Mouse (Mus musculus) ES-Bruce4 (cell line): ENCODE results near the gene OR5BS1P.

Experiments
- CTCF ChIP-seq: IDR thresholded peaks from one replicate; pipeline ENCODE4 v1.8.1; 2011; ENCODE audit warnings: low read depth, low read length
- POLR2A ChIP-seq: IDR thresholded peaks from one replicate; pipeline ENCODE4 v1.8.1; 2011; ENCODE audit warnings: low read length; ENCODE audit not compliant: insufficient read depth

DNA sequence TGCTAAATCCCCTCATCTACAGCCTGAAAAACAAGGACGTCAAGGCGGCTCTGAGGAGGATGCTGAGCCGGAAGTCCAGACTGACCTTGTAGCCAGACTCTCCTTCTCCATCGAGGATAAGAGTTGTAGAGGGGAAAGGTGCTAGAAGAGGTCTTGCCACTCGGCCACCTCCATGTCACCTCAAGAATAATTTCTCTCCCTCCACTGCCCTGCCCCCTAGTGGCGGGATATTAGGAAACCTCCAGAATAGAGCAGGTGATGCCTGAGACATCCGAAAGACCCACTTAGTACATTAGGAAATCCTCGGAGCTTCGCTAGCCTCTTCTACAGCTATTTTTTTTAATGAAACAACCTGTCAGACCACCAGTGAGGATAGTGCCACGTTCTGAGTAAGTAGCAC, 5.7 kb downstream of the OR5BS1P start:
- TF ChIP-seq CTCF (peak; percentile 65), POLR2A (no peak)
